Mouse (Mus musculus) bone marrow, adult 2 months (tissue): ENCODE results near the gene St8sia1.

Source experiments
- CTCF ChIP-seq: fragments of 200-500 bp; IDR thresholded peaks from 2 replicates; pipeline ENCODE4 v1.5.1; 2011; ENCODE audit warnings: low read length, control low read depth; ENCODE audit not compliant: control insufficient read depth, insufficient read depth
- POLR2A ChIP-seq: fragments of 200-500 bp; IDR thresholded peaks from 2 replicates; pipeline ENCODE4 v1.6.1; 2011; ENCODE audit warnings: low read depth, mild to moderate bottlenecking, control low read depth, low read length, borderline replicate concordance; ENCODE audit not compliant: control insufficient read depth

DNA sequence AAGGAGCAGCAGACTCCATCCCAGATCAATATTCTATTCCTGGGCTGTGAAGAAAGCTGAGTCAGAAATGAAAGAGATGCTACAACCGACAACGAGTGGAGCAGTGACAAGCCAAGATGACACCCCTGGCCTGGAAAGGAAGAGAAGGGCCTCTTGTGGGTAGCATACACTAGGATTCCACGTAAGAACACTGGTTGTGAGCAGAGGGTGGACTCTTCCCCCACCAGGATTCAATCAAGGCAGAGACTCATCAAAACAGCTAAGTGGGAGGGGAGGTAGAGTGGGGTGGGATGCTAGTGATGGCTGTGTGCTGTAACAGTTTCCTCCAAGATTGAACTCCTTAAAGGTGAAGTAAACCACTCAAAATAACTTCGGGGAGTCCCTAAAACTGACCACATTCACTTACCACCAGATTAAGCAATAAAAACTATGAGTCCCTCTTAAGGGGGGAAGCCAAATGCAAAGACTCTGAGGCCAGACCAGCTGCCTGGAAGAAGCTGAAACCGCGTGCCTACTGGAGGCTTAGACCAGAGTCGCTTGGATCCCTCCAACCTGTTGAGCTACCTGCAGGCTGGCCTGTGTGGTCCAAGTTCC lies 11.8 kb downstream of the St8sia1 start:
- TF ChIP-seq CTCF (no peak), POLR2A (no peak)
